Mouse (Mus musculus) heart, embryonic 14.5 days (tissue): Measurements from ENCODE around the gene Hif1an. TPM values are rescaled to one million over a fixed set of nuclear protein-coding genes. Genes with fewer than 3 reads are reported as not detected.

Experiments used
- ATAC-seq: fragments of 200-750 bp; cut with Nextera tagmentation; 2 replicates; pipeline ENCODE4 v1.8.0; 2017; ENCODE audit warnings: low read depth, moderate TSS enrichment; ENCODE audit not compliant: insufficient number of reproducible peaks, insufficient read depth, low FRiP score
- H3K27ac ChIP-seq, 2 experiments: fragments of 200-500 bp in 1 of 2; fragments of 300-500 bp in 1 of 2; sonication (generic) in 1 of 2; replicated peaks in 1 of 2; 2 replicates each; pipeline ENCODE4 v1.5.1; 2012 to 2014; ENCODE audit warnings: low read depth in 2 of 2, low read length in 2 of 2, control low read depth in 1 of 2, mild to moderate bottlenecking in 1 of 2, mixed read lengths in 1 of 2; ENCODE audit not compliant: control insufficient read depth in 1 of 2, insufficient read depth in 1 of 2
- H3K27me3 ChIP-seq: fragments of 300-500 bp; sonication (generic); 2 replicates; pipeline ENCODE4 v1.6.1; 2014; ENCODE audit warnings: mild to moderate bottlenecking, low read length, control low read depth; ENCODE audit not compliant: control insufficient read depth, insufficient read depth
- H3K36me3 ChIP-seq: fragments of 300-500 bp; sonication (generic); 2 replicates; pipeline ENCODE4 v1.6.1; 2014; ENCODE audit warnings: mild to moderate bottlenecking, control low read depth, low read length, mixed read lengths; ENCODE audit not compliant: control insufficient read depth, insufficient read depth
- H3K4me1 ChIP-seq, 2 experiments: fragments of 200-500 bp in 1 of 2; fragments of 300-500 bp in 1 of 2; sonication (generic) in 1 of 2; 2 replicates each; pipeline ENCODE4 v1.6.1; 2012 to 2014; ENCODE audit warnings: low read length in 2 of 2, control low read depth in 1 of 2, mixed read lengths in 1 of 2; ENCODE audit not compliant: control insufficient read depth in 2 of 2, insufficient read depth in 2 of 2
- H3K4me2 ChIP-seq: fragments of 300-500 bp; sonication (generic); 2 replicates; pipeline ENCODE4 v1.6.1; 2014; ENCODE audit warnings: mild to moderate bottlenecking, low read length
- H3K4me3 ChIP-seq, 2 experiments: fragments of 200-500 bp in 1 of 2; fragments of 300-500 bp in 1 of 2; sonication (generic) in 1 of 2; 2 replicates each; pipeline ENCODE4 v1.5.1; 2012 to 2014; ENCODE audit warnings: low read length in 2 of 2, mild to moderate bottlenecking in 2 of 2, control low read depth in 1 of 2, low read depth in 1 of 2, moderate library complexity in 1 of 2; ENCODE audit not compliant: control insufficient read depth in 1 of 2, insufficient read depth in 1 of 2
- H3K9ac ChIP-seq: fragments of 300-500 bp; sonication (generic); 2 replicates; pipeline ENCODE4 v1.6.1; 2014; ENCODE audit warnings: mild to moderate bottlenecking, low read length
- H3K9me3 ChIP-seq: fragments of 300-500 bp; sonication (generic); 2 replicates; pipeline ENCODE4 v1.6.1; 2016; ENCODE audit warnings: low read length, control low read depth; ENCODE audit not compliant: control insufficient read depth
- WGBS: fragments of 180-500 bp; shearing (Covaris S2); extraction: QIAGEN DNeasy Blood & Tissue Kit; methylation state at CpG from one replicate; pipeline ENCODE4 v1.1.7; 2014; 5-methylcytosine and 5-hydroxymethylcytosine counted together
- polyA plus RNA-seq: library from polyadenylated mRNA; unstranded; fragments of >200 nt; fragmentation: Nextera tagmentation; extraction: Ambion mirVana; gene quantifications from 2 replicates; pipeline ENCODE4 v1.2.1, GENCODE M21; 2014

The Hif1an gene
- polyA plus RNA-seq, 1 experiment from 2014 or later: 21.0 TPM

DNA sequence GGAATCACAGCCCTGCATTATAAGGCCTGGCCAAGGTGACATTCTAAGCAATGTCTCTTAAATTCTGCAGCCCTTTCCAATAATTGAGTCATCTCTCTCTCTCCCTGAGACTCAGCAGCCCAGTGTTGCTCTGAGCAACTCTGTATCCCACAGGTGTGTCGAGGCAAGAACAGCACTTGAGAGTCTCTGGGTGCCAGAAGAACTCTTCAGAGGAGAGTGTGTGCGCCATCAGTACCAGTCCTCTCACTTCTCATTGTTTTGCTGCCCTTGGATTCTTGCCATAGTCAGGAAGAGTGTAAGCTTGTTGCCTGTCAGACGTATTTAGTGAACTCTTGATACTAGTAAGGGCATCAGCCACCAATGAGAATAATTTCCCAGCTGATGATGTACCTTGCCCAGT, 5.1 kb downstream of the Hif1an start:
- no peak overlapping the region for H3K4me3 ChIP-seq
- 79% methylated on average over 3 of the region's 3 CpGs for WGBS
- no peak overlapping the region for H3K27ac ChIP-seq
- no peak for ATAC-seq
- peaks cover 84% of the 10 kb centered on the region for H3K36me3 ChIP-seq
- H3K4me2 ChIP-seq: no peak overlapping the region
- no peaks in the 10 kb centered on the region for H3K9me3 ChIP-seq
- H3K27me3 ChIP-seq: no peaks in the 10 kb centered on the region
- no peak overlapping the region for H3K9ac ChIP-seq
- peaks cover 7 to 14% of the 10 kb centered on the region in 2 experiments for H3K4me1 ChIP-seq

DNA sequence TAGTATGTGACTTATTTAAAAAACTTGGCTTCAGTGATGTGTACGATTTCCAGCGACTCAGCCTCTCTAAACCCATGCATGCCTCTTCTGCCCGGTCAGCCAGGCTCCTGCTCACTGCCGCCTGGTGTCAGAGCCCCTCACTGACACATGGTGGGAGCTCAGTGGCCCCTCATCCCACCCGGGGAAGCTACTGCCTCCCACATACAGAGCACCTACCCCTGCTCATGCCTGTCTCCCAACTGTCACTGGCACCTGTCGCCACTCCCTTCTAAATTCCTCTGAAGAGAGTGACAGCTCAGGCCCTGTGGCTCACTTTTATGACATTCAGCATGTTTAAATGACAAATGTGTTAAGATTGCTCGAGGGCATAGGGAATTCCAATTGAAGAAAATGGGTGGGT, 13.6 kb downstream of the Hif1an start:
- no peak overlapping the region for H3K27ac ChIP-seq
- H3K36me3 ChIP-seq: peaks cover 50% of the 10 kb centered on the region
- no peaks in the 10 kb centered on the region for H3K4me1 ChIP-seq
- no peak overlapping the region for H3K4me2 ChIP-seq
- no peak overlapping the region for H3K9ac ChIP-seq
- no peak overlapping the region for H3K4me3 ChIP-seq
- ATAC-seq: no peak
- 64% methylated on average over 7 of the region's 7 CpGs for whole genome bisulfite sequencing
- no peaks in the 10 kb centered on the region; the same call in 1 of the 2 replicates for H3K27me3 ChIP-seq
- no peaks in the 10 kb centered on the region for H3K9me3 ChIP-seq

DNA sequence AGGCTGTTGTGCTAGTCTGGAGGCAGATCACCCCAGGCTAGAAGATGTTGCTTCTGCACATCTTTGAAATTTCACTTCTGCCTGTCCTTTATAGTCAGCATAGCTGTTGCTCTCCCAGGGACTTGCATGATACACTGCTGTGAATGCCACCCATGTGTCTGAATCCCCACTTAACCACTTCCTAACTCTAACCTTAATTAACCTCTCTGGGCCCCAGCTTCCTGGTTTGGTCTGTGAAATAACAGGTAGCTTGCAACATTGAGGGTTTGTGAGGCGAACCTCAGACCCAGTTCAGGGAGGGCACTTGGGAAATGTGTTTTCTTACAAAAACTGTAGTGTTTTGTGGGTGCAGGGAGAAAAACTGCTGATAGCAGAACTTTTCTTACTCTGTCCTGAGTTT, 15.4 kb downstream of the Hif1an start:
- H3K4me1 ChIP-seq: no peaks in the 10 kb centered on the region
- H3K36me3 ChIP-seq: peaks cover 33% of the 10 kb centered on the region
- WGBS: 85% methylated on average over 1 of the region's 1 CpGs
- H3K9me3 ChIP-seq: no peaks in the 10 kb centered on the region
- no peak overlapping the region for H3K4me2 ChIP-seq
- H3K4me3 ChIP-seq: no peak overlapping the region
- no peak overlapping the region for H3K9ac ChIP-seq
- no peak overlapping the region for H3K27ac ChIP-seq
- ATAC-seq: no peak
- no peaks in the 10 kb centered on the region; the same call in 1 of the 2 replicates for H3K27me3 ChIP-seq

DNA sequence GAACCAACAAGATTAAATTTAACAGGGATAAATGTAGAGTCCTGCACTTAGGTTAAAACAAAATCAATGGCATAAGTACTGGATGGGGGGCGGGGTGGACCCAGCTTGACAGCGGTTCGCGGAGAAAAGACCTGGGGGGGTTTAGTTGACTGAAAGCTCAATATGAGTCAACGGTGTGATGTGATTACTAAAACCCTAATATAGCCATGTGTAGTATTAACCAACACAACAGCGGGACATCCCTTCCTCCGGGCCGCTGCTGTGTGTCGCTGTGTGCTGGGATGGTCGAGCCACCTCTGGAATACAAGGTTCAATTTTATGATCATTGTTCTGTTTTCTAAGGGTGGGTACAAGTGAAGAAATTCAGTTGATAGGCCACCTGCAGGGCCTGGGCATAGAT, 19.5 kb downstream of the Hif1an start:
- H3K4me2 ChIP-seq: no peak overlapping the region
- ATAC-seq: no peak
- 0 out of 2 replicates have a peak, but pooled peaks cover 3% of the 10 kb centered on the region for H3K36me3 ChIP-seq
- H3K27ac ChIP-seq: no peak overlapping the region
- peaks cover 30% of the 10 kb centered on the region for H3K27me3 ChIP-seq
- H3K4me3 ChIP-seq: no peak overlapping the region
- WGBS: 84% methylated on average over 10 of the region's 10 CpGs
- H3K9me3 ChIP-seq: no peaks in the 10 kb centered on the region
- H3K4me1 ChIP-seq: no peaks in the 10 kb centered on the region
- no peak overlapping the region for H3K9ac ChIP-seq

DNA sequence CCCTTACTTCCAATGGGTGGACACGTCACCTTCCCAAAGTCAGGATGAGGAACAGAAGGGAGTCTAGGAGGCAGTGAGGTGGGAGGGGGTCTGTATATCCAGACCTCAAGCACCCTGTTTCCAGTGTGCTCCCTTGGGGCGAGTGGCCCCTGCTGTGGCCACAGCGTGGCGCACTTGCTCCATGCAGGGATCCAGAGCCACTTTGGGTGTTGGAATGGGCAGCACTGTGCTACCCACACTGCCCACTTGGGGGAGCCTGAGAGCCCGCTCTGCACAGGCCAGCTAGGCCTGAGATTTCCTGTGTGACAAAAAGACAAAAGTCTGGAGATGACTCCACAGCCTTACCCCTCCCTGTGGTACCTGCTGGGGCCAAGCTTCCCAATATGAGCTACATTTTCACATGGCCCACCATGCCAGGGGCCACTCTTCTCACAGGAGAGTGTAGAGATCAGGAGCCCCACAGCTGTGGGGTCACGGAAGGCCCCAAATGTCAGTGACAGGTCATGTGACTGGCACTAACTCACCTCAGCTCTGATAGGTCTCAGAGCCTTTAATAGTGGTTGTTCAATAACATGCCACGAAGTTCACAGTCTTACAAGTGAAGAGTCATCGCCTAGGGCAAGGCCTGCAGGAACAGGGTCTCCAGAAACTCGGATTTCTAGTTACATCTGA, 20.1 kb downstream of the Hif1an start:
- 0 out of 2 replicates have a peak, but pooled peaks have one; percentile 36 for ATAC-seq
- H3K36me3 ChIP-seq: no peaks in the 10 kb centered on the region
- H3K4me3 ChIP-seq: no peak overlapping the region
- H3K27me3 ChIP-seq: peaks cover 30% of the 10 kb centered on the region
- no peaks in the 10 kb centered on the region for H3K4me1 ChIP-seq
- H3K4me2 ChIP-seq: no peak overlapping the region
- no peaks in the 10 kb centered on the region for H3K9me3 ChIP-seq
- 35% methylated on average over 9 of the region's 9 CpGs for WGBS
- no peak overlapping the region for H3K9ac ChIP-seq
- no peak overlapping the region for H3K27ac ChIP-seq

DNA sequence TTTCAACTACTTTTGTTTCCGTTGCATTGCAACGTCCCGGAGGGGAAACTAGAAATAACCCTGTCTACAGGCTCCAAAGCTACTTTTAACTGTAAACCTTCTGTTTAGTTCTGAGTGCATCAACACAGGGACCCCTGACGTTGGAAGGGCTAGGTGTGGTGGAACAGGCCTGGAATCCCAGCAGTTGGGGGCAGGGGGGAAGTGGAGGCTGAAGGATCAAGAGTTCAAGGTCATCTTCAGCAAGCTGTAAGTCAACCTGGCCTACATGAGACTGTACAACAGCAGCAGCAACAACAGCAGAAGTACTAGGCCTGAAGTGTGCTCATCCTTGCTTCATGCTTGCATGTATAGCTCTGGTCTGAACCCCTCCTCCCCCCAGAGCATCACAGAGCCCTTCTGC, 25.4 kb downstream of the Hif1an start:
- Histone ChIP-seq H3K9ac (no peak overlapping the region), H3K27me3 (peaks cover 30% of the 10 kb centered on the region), H3K4me3 (no peak overlapping the region), H3K4me2 (no peak overlapping the region), H3K36me3 (no peaks in the 10 kb centered on the region), H3K27ac (no peak overlapping the region), H3K9me3 (no peaks in the 10 kb centered on the region), H3K4me1 (no peaks in the 10 kb centered on the region)
- no peak for ATAC-seq
- 37% methylated on average over 4 of the region's 4 CpGs for WGBS

DNA sequence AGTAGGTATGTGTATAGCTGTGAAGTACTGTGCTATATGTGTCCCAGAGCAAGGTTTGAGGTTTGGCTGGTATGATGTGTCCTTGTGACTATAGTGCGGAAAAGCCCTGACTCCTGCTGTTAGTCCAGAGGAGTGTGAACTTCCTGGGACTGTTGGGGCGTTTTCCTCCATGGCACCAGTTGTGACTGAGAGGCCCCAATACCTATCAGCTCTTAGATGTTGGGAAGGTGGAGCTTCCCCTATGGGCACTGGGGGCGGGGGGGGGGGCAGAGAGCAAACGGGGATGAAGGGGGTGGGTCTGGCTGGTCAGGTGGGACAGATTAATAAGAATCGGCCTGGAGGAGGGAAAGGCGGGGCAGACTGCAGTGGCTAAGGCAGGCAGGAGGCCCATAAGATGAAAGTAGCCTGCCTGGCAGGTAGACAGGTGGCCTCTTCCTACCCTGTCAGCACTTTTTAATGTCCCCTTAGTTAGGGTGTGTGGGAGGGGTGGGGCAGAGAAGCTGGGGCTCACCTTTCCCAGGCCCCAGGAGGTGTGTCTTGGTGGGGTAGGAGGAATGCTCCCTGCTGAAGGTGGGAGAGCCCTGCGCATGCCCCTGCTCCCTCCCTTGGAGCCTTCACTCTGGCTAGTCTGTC, 27.1 kb downstream of the Hif1an start:
- Histone ChIP-seq H3K4me3 (no peak overlapping the region), H3K36me3 (no peaks in the 10 kb centered on the region), H3K27me3 (peaks cover 18% of the 10 kb centered on the region), H3K4me2 (no peak overlapping the region), H3K27ac (no peak overlapping the region), H3K9me3 (no peaks in the 10 kb centered on the region), H3K4me1 (no peaks in the 10 kb centered on the region), H3K9ac (no peak overlapping the region)
- ATAC-seq: no peak
- 43% methylated on average over 7 of the region's 7 CpGs for WGBS
